Mouse (Mus musculus): ENCODE measurements around the gene Cfdp1.

Cfdp1 gene

DNA sequence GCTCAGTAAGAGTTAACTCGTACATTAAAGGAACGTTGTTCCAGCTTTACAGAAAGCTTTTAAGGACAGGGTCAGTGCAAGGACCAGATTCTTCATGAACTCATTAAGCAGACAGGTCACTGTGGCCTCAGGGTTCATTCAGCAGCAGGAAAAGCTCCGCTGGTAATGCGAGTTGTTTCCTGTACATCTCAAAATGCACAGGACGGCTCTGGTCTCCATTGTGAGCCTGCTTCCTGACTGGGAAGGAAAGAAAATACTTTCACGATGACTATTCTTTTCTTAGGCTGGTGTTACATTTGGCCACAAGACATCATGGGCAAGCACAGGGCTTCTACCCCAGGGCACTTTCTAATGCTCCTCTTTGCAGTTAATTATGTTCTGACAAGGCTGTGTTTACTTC lies 52.6 kb downstream of the Cfdp1 start:
- DNase-seq (ENCODE audit: low read depth, low spot score): peak; percentile 22

DNA sequence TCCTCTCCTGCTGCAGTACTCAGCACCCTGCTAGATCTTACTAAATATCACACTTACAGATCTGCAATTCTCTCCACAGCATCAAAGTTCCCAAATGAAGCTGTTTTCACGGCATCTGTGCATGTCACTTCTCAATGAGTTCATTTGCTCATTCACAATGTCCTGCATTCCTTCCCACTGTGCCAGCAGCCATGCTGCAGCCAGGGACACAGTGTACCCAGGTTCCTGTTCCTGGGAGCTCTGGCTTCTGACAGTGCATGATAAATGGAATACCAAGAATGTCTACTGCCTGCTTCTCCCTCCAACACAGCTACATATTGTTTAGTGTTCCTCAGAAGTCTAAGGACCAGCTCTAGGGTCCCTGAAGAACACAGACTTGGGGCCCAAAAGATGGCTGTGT lies 57.6 kb downstream of the Cfdp1 start:
- DNase-seq (ENCODE audit: low read depth, low spot score): no peak

DNA sequence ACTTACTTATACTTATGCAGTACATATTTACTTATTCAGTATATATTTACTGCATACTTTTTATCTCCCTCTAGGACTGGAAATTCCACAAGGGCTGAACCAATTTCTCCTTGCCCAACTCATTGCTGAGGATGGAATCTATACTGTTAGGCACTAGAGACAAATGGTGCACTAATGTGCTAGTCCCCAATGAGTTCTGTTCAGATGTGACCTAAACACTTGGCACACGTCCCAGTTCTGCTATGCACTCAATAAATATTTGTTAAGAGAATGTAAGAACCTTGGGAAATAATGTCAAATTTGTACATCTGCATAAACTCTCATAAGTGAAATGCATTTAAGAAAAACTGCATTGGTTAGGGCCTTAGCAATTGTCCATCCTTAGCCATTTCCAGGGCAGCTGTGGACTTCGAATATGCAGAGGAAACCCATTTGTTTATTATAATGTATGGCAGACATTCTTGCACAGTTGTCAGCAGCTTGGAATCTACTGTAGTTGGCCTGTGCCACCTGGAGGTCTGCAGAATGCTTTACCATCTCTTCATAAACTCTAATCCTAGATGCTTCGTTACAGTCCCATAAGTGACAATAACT lies 60.7 kb downstream of the Cfdp1 start:
- DNase-seq (ENCODE audit: low read depth, low spot score): peak; percentile 37

GRCm38 (mm10) chr8:111789639-111790038 lies 64.5 kb downstream of the Cfdp1 start:
- DNase-seq (ENCODE audit: low read depth, low spot score): no peak

DNA sequence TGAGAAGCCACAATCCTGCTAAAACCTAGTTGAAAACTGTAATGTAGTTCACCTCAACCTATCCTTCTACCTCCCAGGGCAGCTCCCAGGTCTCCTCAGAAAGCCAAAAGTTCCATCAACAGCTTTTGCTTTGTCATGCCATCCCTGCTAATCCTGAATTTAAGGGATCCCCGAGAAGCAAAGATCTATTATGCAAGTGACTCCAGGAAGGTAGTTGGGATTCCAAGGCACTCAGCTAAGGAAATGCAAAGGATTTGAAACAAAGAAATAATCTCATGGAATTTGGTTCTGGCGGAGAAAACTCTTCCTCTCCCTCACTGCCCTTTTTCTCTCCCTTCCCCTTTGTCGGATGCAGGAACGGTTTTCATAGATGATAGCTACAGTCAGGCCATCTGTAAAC lies 64.9 kb downstream of the Cfdp1 start:
- no peak for DNase-seq (ENCODE audit: low read depth, low spot score)

GRCm38 (mm10) chr8:111788497-111788896 lies 65.6 kb downstream of the Cfdp1 start:
- no peak for DNase-seq (ENCODE audit: low read depth, low spot score)

DNA sequence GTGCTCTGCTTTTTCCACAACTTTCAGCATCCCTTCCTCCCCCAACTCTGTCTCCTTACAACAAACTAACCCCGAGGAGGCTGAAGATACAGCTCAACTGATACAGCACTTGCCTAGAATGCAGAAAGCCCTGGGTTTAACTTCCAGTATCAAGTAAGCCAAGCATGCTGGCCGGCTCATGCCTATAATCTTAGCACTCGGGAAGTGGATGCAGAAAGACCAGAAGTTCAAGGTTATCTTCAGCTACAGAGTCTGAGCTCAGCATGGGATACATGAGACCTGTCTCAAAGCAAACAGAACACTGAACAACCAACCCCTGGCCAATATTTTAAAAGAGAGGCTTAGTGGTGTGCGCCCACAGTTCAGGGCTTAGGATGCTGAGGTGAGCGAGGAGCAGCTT lies 66.0 kb downstream of the Cfdp1 start:
- DNase-seq (ENCODE audit: low read depth, low spot score): no peak

DNA sequence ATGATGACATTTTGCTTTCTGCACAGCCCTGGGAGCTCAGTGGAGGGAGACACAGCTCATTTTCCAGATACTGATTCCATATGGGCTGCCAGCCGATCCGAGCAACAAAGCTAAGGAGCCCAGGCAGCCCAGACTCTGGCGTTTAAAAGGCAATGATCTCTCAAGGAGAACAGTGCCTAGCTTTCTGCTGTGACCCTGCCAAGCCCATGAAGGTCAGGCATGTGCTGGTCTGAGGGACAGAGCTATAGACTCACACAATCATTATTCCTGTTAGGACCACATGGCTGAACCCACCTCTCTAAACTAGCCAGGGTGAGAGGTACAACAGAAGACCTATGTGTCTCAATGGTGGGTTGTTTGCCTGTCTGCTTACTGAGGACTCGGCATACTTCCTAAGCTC lies 66.4 kb downstream of the Cfdp1 start:
- no peak for DNase-seq (ENCODE audit: low read depth, low spot score)

DNA sequence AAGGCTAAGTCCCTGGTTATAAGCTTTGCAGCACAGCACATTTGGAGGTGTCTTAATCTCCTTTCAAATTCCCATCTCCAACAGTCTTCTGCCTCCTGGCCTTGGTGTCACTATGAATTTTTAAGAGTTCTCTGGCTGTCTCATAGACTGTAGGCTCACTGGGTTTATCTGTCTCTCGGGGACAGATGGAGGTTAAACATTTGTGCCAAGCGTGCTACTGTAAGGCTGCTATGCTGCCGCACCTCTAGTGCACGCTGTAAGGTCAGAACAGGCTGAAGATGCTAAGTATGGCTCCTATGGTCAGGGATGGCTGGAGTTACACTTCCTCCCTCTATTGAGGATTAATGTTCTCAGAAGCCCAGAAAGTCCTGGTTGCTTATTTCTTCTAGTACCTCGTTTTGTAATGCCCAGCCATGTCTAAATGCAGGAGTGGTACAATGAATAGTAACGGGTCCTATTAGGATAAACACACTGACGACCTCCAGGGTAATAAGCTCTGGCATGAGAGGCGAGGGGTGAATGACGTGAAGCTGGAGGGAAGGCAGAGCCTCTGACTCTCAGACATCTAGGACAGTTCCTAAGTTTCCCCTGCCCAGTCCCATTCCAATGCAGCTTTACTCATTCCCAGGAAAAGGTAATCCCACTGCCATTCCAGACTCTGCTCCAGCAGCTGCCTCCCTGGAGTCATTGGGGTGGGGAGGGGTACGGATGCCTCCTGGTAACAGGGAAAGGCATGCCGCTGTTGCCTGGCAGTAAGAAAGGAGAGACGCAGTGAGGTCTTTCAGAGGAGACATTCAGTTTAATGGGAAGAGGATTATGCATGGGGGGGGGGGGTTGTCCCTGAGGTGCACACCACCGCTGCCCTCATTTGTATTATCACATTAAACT lies 67.1 kb downstream of the Cfdp1 start:
- no peak for DNase-seq (ENCODE audit: low read depth, low spot score)

- DNase-seq (ENCODE audit: low read depth, low spot score): no peak
These were observed 68.0 kb downstream of the Cfdp1 start for GRCm38 (mm10) chr8:111786116-111786515.

- no peak for DNase-seq (ENCODE audit: low read depth, low spot score)
These were observed 71.3 kb downstream of the Cfdp1 start for GRCm38 (mm10) chr8:111782671-111783394.

GRCm38 (mm10) chr8:111782161-111782560 lies 71.9 kb downstream of the Cfdp1 start:
- DNase-seq (ENCODE audit: low read depth, low spot score): no peak

- DNase-seq (ENCODE audit: low read depth, low spot score): no peak
These were observed 73.2 kb downstream of the Cfdp1 start for GRCm38 (mm10) chr8:111780697-111781424.

GRCm38 (mm10) chr8:111779690-111780089 lies 74.4 kb downstream of the Cfdp1 start:
- peak; percentile 91 for DNase-seq (ENCODE audit: low read depth, low spot score)

DNA sequence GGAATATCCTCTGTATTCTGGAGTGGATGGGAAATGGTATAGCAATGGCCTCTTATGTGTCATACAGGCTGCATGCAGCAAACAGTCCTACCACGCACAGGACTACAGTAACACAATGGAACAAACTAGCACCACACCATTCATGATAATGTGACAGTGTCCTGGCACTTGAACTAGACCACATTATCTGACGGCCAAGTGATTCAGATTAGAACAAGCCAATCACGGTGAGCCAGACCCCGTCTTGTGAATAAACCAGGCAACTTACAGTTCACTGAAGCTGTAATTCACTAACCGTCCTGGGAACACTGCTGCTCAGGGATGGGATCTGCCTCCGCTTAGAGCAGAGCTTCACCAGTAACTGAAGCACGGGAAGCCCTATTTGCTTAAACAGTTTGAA lies 75.3 kb downstream of the Cfdp1 start:
- DNase-seq (ENCODE audit: low read depth, low spot score): no peak

GRCm38 (mm10) chr8:111776492-111776891 lies 77.6 kb downstream of the Cfdp1 start:
- no peak for DNase-seq (ENCODE audit: low read depth, low spot score)

DNA sequence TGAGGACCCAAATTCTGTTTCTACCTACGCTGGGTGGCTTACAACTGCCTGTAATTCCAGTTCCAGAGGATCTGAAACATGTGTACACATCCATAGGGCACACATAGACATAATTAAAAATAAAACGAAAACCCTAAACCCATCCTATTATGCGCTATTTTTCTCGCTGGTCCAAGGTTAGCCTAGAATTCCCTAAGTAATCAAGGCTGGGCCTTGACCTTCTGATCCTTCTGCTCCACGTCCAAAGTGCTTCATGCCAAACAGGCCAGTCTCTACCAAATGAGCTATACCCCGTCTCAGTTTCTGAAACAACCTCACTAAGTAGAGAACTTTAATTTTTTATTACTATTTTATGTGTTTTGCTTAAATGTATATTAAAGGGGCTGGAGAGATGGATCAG lies 78.3 kb downstream of the Cfdp1 start:
- DNase-seq (ENCODE audit: low read depth, low spot score): no peak

- DNase-seq (ENCODE audit: low read depth, low spot score): no peak
These were observed 80.6 kb downstream of the Cfdp1 start for GRCm38 (mm10) chr8:111773476-111773875.

DNA sequence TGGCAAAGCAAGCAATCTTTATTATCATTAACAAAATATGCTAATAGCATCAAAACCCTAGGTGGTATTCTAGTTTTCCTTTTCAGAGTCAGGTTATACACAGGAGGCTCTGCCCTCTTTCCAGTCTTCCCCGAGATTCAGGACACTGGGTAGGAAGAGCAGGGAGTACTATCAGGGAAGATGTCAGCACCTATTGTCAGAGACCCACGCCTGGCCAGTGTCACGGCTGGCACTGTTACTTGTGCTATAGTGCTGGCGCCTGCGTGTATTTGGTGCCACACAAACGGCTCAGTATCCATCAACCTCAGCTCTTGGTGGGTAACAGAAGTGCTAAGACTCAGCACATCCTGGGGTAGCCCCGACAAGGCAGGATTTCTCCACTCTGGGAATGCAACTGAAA lies 81.0 kb downstream of the Cfdp1 start:
- DNase-seq (ENCODE audit: low read depth, low spot score): no peak

DNA sequence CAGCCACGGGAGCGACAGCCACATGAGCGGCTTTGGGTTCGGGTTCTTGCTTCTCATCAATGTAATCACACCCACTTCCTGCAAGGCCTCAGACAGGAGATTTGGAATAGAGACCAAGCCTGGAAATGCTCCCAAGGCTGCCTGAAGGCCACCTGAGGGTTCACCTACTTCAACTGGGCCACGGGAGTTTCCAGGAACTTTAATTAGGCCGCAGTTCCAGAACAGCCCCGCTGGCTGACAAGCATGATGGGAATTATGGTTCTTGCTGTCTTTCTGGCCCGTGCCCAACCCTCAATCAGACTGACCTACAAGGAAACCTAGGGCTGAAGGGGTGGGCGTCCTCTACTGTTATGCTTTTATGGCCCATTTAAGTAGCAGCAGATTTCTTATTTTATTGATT lies 82.0 kb downstream of the Cfdp1 start:
- DNase-seq (ENCODE audit: low read depth, low spot score): no peak

- no peak for DNase-seq (ENCODE audit: low read depth, low spot score)
These were observed 82.5 kb downstream of the Cfdp1 start for GRCm38 (mm10) chr8:111771625-111772020.

Measured in 3T3-L1 (cell line).